Mouse (Mus musculus) ES-Bruce4 (cell line): ENCODE data around the gene Rab3ip. TPM values are rescaled to one million over a fixed set of nuclear protein-coding genes. Genes with fewer than 3 reads are reported as not detected.

ENCODE experiments used
- H3K27ac ChIP-seq: 2 replicates; pipeline ENCODE4 v1.5.1; 2012; ENCODE audit warnings: low read length, inconsistent platforms; ENCODE audit not compliant: insufficient read depth
- H3K27me3 ChIP-seq: 2 replicates; pipeline ENCODE4 v1.6.1; 2012; ENCODE audit warnings: mild to moderate bottlenecking, low read length, inconsistent platforms; ENCODE audit not compliant: control insufficient read depth, poor library complexity, insufficient read depth, severe bottlenecking
- H3K36me3 ChIP-seq: 2 replicates; pipeline ENCODE4 v1.6.1; 2012; ENCODE audit warnings: inconsistent platforms, mild to moderate bottlenecking, low read length, moderate library complexity; ENCODE audit not compliant: control insufficient read depth, poor library complexity, insufficient read depth, severe bottlenecking
- H3K4me1 ChIP-seq: one replicate; pipeline ENCODE4 v1.8.1; 2011; ENCODE audit warnings: low read length; ENCODE audit not compliant: control insufficient read depth, insufficient read depth
- H3K4me3 ChIP-seq: 2 replicates; pipeline ENCODE4 v1.5.1; 2011; ENCODE audit warnings: low read depth, mild to moderate bottlenecking, low read length
- H3K9ac ChIP-seq: 2 replicates; pipeline ENCODE4 v1.6.1; 2012; ENCODE audit warnings: low read depth, mild to moderate bottlenecking, inconsistent platforms; ENCODE audit not compliant: poor library complexity, severe bottlenecking
- H3K9me3 ChIP-seq: replicated peaks from 2 replicates; pipeline ENCODE4 v1.6.1; 2012; ENCODE audit warnings: mild to moderate bottlenecking, low read length, inconsistent platforms; ENCODE audit not compliant: control insufficient read depth, poor library complexity, insufficient read depth, severe bottlenecking
- CTCF ChIP-seq: IDR thresholded peaks from one replicate; pipeline ENCODE4 v1.8.1; 2011; ENCODE audit warnings: low read depth, low read length
- EP300 ChIP-seq: IDR thresholded peaks from 2 replicates; pipeline ENCODE4 v1.6.1; 2011; ENCODE audit warnings: low read depth, low read length; ENCODE audit not compliant: insufficient read depth
- POLR2A ChIP-seq: IDR thresholded peaks from one replicate; pipeline ENCODE4 v1.8.1; 2011; ENCODE audit warnings: low read length; ENCODE audit not compliant: insufficient read depth
- polyA plus RNA-seq: library from polyadenylated mRNA; stranded (reverse); fragments of >200 nt; gene quantifications from 2 replicates; pipeline ENCODE4 v1.2.4, GENCODE M21; 2011; ENCODE audit warnings: low read depth; ENCODE audit not compliant: missing spikeins, insufficient read depth, insufficient read length

Rab3ip gene
- polyA plus RNA-seq, 1 experiment = 70.8 TPM

DNA sequence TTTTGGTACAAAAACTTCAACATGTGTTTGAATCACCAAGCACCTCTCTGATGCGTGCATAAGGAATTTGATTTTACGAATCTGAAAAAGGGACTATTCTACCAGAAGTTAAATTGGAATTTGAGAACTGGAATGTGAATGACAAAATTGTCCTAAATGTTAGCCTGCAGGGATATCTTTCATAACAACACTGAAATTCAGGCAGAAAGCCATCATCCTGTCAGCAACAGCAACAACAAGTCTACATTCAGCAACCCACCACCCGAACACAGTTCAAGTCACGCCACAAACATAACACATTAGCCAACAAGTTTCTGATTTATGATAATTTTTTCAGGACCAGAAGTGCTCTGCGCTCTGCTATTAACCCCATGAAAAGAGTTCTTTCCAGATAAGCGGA lies 4.6 kb upstream of the Rab3ip start:
- Histone ChIP-seq H3K9ac (no peak overlapping the region), H3K27me3 (no peaks in the 10 kb centered on the region), H3K9me3 (no peaks in the 10 kb centered on the region; the same call in 1 of the 2 replicates), H3K36me3 (no peaks in the 10 kb centered on the region), H3K27ac (no peak overlapping the region), H3K4me3 (no peak overlapping the region), H3K4me1 (no peaks in the 10 kb centered on the region)
- TF ChIP-seq EP300 = no peak
- no peak for TF ChIP-seq POLR2A
- no peak for TF ChIP-seq CTCF

DNA sequence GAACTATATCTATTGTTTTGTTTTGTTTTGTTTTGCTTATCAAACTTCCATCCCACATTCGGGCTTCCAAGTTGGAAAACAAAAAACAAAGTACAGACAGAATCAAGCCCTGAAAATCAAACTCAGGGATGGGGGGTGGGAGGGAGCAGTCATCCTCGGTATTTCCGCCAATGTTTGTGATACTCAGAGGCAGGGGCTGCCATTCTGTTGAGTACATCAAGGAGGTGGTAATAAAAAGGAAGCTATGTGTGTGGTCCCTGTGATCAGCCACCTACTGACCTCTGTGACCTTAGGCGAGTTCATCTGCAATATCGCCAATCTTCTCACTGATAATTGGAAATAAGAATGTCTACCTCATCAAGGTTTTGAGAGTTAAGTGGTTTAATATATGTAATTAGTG lies 317 bp upstream of the Rab3ip start:
- no peaks in the 10 kb centered on the region for H3K36me3 ChIP-seq
- no peak for TF ChIP-seq CTCF
- H3K27me3 ChIP-seq = no peaks in the 10 kb centered on the region
- peak overlapping the region; percentile 39 for H3K4me3 ChIP-seq
- no peaks in the 10 kb centered on the region; the same call in 1 of the 2 replicates for H3K9me3 ChIP-seq
- H3K4me1 ChIP-seq = no peaks in the 10 kb centered on the region
- no peak overlapping the region for H3K27ac ChIP-seq
- peak overlapping the region; percentile 92 for H3K9ac ChIP-seq

DNA sequence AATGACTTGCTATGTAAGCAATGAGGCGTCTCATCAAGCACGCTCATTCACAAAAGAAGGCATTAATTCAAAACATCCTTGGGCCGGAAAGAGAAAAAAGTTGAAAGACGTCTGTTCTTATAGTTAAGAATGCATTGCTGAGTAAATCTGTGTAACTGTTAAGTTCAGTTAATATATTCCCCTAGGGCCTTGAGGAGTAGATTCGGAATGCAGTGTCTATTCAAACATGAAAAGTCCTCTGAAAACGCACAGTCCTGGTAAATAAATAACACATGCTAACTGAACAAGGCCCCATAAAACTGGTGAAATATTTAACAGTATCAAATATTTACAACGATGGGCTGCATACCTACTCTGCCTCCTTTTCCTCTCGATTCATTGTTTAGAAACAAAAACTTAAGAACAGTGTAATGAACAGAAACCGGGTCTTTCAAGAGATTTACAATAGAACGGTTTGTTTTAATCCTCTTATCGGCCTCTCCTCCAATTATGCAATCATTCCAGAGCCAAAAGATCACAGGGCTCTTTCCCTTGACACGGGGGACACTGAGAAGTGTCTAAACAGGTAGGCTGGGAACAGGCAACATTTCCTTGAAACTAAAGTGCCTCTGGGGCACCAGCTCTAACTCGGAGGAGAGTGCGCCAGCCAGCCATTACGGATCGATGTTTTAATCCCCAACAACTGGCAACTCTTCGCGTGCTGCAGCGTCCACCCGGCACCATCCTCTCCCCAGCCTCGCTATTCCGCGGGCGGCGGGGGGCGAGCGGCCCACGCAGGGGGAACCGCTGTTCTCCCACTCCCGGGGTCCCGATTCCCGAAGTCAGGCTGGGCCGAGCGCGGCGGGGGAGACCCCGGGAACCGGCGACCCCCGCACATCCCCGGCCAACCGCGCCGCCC lies 1.2 kb downstream of the Rab3ip start:
- TF ChIP-seq CTCF (no peak), EP300 (no peak)
- H3K27me3 ChIP-seq = no peaks in the 10 kb centered on the region
- H3K27ac ChIP-seq = no peak overlapping the region
- no peaks in the 10 kb centered on the region for H3K9me3 ChIP-seq
- peak overlapping the region; percentile 92 for H3K9ac ChIP-seq
- H3K4me1 ChIP-seq = no peaks in the 10 kb centered on the region
- H3K36me3 ChIP-seq = no peaks in the 10 kb centered on the region
- H3K4me3 ChIP-seq = peak overlapping the region; percentile 81

DNA sequence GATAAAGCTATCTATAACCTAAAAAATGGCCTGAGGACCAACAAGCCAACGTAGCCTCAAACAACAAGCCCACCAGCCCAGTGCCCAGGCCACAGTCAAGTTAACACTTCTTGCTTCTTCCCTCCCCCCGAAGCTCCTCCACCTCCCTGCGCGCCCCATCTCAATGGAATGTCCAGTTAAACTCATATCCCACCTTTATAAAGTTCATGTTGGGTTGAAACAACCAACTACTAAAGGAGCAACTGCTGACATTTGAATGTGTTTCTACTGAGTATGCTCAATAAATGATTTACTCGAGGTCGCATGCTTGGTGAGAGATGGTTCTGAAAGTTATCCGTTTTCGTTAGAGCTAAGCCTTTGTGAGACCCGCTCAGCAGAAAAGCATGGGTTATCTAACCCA lies 2.2 kb downstream of the Rab3ip start:
- Histone ChIP-seq H3K9me3 (no peaks in the 10 kb centered on the region), H3K36me3 (no peaks in the 10 kb centered on the region), H3K27ac (no peak overlapping the region), H3K4me3 (no peak overlapping the region), H3K4me1 (no peaks in the 10 kb centered on the region), H3K9ac (no peak overlapping the region), H3K27me3 (no peaks in the 10 kb centered on the region)
- TF ChIP-seq EP300 (no peak), POLR2A (no peak), CTCF (no peak)

DNA sequence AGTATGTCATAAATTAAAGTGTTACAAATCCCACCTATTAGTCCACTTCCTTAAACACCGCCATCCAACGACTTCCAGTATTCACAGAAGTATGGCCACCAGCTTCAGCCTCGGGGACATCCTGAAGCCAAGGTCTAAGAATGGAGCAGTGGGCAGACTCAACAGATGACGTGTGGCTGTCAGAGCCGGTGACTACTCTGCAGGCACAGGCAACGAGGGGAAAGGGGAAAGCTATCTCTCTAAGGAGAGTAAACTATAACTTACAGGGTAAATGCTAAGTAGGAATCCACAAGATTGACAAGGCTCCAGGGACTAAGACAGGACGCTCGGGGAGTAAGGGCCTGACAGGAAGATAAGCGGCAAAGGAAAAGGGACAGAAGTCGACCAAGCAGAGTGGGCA lies 5.6 kb downstream of the Rab3ip start:
- Histone ChIP-seq H3K27me3 (no peaks in the 10 kb centered on the region), H3K4me3 (no peak overlapping the region), H3K4me1 (no peaks in the 10 kb centered on the region), H3K36me3 (peaks cover 4% of the 10 kb centered on the region), H3K9me3 (peaks cover 4% of the 10 kb centered on the region; the same call in 1 of the 2 replicates), H3K27ac (no peak overlapping the region), H3K9ac (no peak overlapping the region)
- TF ChIP-seq EP300 (no peak), POLR2A (no peak), CTCF (no peak)

DNA sequence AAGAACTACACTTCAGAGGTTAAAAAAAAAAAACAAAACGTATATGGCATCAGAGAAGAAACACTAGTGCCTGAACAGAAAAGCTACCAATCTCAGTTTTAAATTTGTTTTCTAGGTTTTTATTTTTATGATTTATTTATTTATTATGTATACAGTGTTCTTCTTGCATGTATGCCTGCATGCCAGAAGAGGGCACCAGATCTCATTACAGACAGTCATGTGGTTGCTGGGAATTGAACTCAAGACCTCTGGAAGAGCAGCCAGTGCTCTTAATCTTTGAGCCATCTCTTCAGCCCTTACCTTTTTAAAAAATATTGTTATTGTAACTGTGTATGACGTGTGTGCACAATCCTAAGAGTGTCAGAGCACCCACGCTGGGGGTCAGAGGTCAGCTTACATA lies 6.4 kb downstream of the Rab3ip start:
- Histone ChIP-seq H3K9ac (no peak overlapping the region), H3K27me3 (no peaks in the 10 kb centered on the region), H3K36me3 (peaks cover 5% of the 10 kb centered on the region), H3K27ac (no peak overlapping the region), H3K4me1 (no peaks in the 10 kb centered on the region), H3K9me3 (peaks cover 4% of the 10 kb centered on the region; the same call in 1 of the 2 replicates), H3K4me3 (no peak overlapping the region)
- TF ChIP-seq CTCF (no peak), POLR2A (no peak), EP300 (no peak)
